Mouse (Mus musculus): ENCODE measurements around the gene Dctpp1. TPM values are rescaled to one million over a fixed set of nuclear protein-coding genes. Genes with fewer than 3 reads are reported as not detected.
A peak's percentile ranks its signal among the peaks of the same experiment; 100 is the strongest.

Dctpp1 gene
- polyA plus RNA-seq, 1 experiment from 2014 or later: 145 TPM

GRCm38 (mm10) chr7:127273118-127273923 lies 12.8 kb upstream of the Dctpp1 start:
- 12% methylated on average over 50 of the region's 50 CpGs for WGBS
- Histone ChIP-seq H3K36me3 (ENCODE audit: control insufficient read depth, insufficient read depth, low read length) (no peaks in the 10 kb centered on the region; the same call in 1 of the 2 replicates), H3K27ac (ENCODE audit: low read length) (peak overlapping the region; percentile 88), H3K9ac (ENCODE audit: low read length) (peak overlapping the region; percentile 96), H3K9me3 (replicated peaks; ENCODE audit: control insufficient read depth, low read length) (peaks cover 7% of the 10 kb centered on the region; the same call in 1 of the 2 replicates), H3K4me2 (ENCODE audit: low read depth, low read length) (peak overlapping the region; percentile 88), H3K4me1 (ENCODE audit: control insufficient read depth, insufficient read depth, low read length) (peaks cover 11% of the 10 kb centered on the region), H3K27me3 (ENCODE audit: control insufficient read depth, insufficient read depth, low read length) (no peaks in the 10 kb centered on the region), H3K4me3 (replicated peaks; ENCODE audit: low read length) (peak overlapping the region; percentile 90)
- ATAC-seq (ENCODE audit: insufficient read depth, low FRiP score): peak; percentile 31; the same call in 1 of the 2 replicates

- peak overlapping the region; percentile 88 for H3K4me2 ChIP-seq (ENCODE audit: low read depth, low read length)
- H3K27ac ChIP-seq (ENCODE audit: low read length): no peak overlapping the region
- ATAC-seq (ENCODE audit: insufficient read depth, low FRiP score): no peak
- no peak overlapping the region for H3K9ac ChIP-seq (ENCODE audit: low read length)
- 94% methylated on average over 15 of the region's 15 CpGs for WGBS
- H3K27me3 ChIP-seq (ENCODE audit: control insufficient read depth, insufficient read depth, low read length): no peaks in the 10 kb centered on the region
- peaks cover 11% of the 10 kb centered on the region for H3K4me1 ChIP-seq (ENCODE audit: control insufficient read depth, insufficient read depth, low read length)
- H3K4me3 ChIP-seq (replicated peaks; ENCODE audit: low read length): peak overlapping the region; percentile 90
- no peaks in the 10 kb centered on the region; the same call in 1 of the 2 replicates for H3K36me3 ChIP-seq (ENCODE audit: control insufficient read depth, insufficient read depth, low read length)
- H3K9me3 ChIP-seq (replicated peaks; ENCODE audit: control insufficient read depth, low read length): peaks cover 8% of the 10 kb centered on the region; the same call in 1 of the 2 replicates
These were observed 12.1 kb upstream of the Dctpp1 start for GRCm38 (mm10) chr7:127272566-127272965.

GRCm38 (mm10) chr7:127271093-127271492 lies 10.6 kb upstream of the Dctpp1 start:
- no peak overlapping the region for H3K4me3 ChIP-seq (replicated peaks; ENCODE audit: low read length)
- H3K27me3 ChIP-seq (ENCODE audit: control insufficient read depth, insufficient read depth, low read length): no peaks in the 10 kb centered on the region
- no peak for ATAC-seq (ENCODE audit: insufficient read depth, low FRiP score)
- H3K4me2 ChIP-seq (ENCODE audit: low read depth, low read length): peak overlapping the region; percentile 8; the same call in 1 of the 2 replicates
- H3K9ac ChIP-seq (ENCODE audit: low read length): no peak overlapping the region
- peak overlapping the region; percentile 34; the same call in 1 of the 2 replicates for H3K27ac ChIP-seq (ENCODE audit: low read length)
- peaks cover 8% of the 10 kb centered on the region; the same call in 1 of the 2 replicates for H3K9me3 ChIP-seq (replicated peaks; ENCODE audit: control insufficient read depth, low read length)
- no peaks in the 10 kb centered on the region; the same call in 1 of the 2 replicates for H3K36me3 ChIP-seq (ENCODE audit: control insufficient read depth, insufficient read depth, low read length)
- WGBS: 93% methylated on average over 4 of the region's 4 CpGs
- peaks cover 11% of the 10 kb centered on the region for H3K4me1 ChIP-seq (ENCODE audit: control insufficient read depth, insufficient read depth, low read length)

- H3K4me2 ChIP-seq (ENCODE audit: low read depth, low read length): no peak overlapping the region
- H3K27ac ChIP-seq (ENCODE audit: low read length): peak overlapping the region; percentile 34; the same call in 1 of the 2 replicates
- H3K27me3 ChIP-seq (ENCODE audit: control insufficient read depth, insufficient read depth, low read length): no peaks in the 10 kb centered on the region
- H3K4me3 ChIP-seq (replicated peaks; ENCODE audit: low read length): no peak overlapping the region
- 85% methylated on average over 5 of the region's 5 CpGs for WGBS
- no peak for ATAC-seq (ENCODE audit: insufficient read depth, low FRiP score)
- H3K36me3 ChIP-seq (ENCODE audit: control insufficient read depth, insufficient read depth, low read length): no peaks in the 10 kb centered on the region; the same call in 1 of the 2 replicates
- H3K4me1 ChIP-seq (ENCODE audit: control insufficient read depth, insufficient read depth, low read length): peaks cover 11% of the 10 kb centered on the region
- peaks cover 8% of the 10 kb centered on the region; the same call in 1 of the 2 replicates for H3K9me3 ChIP-seq (replicated peaks; ENCODE audit: control insufficient read depth, low read length)
- H3K9ac ChIP-seq (ENCODE audit: low read length): no peak overlapping the region
These were observed 10.2 kb upstream of the Dctpp1 start for GRCm38 (mm10) chr7:127270666-127271065.

- no peak for ATAC-seq (ENCODE audit: insufficient read depth, low FRiP score)
These were observed 9.7 kb upstream of the Dctpp1 start for GRCm38 (mm10) chr7:127270256-127270655.

GRCm38 (mm10) chr7:127263526-127263925 lies 3.0 kb upstream of the Dctpp1 start:
- WGBS: 89% methylated on average over 3 of the region's 3 CpGs
- Histone ChIP-seq H3K9ac (ENCODE audit: low read length) (no peak overlapping the region), H3K4me3 (replicated peaks; ENCODE audit: low read length) (no peak overlapping the region), H3K9me3 (replicated peaks; ENCODE audit: control insufficient read depth, low read length) (peaks cover 3% of the 10 kb centered on the region; the same call in 1 of the 2 replicates), H3K4me2 (ENCODE audit: low read depth, low read length) (no peak overlapping the region), H3K4me1 (ENCODE audit: control insufficient read depth, insufficient read depth, low read length) (peaks cover 4% of the 10 kb centered on the region; the same call in 1 of the 2 replicates), H3K27me3 (ENCODE audit: control insufficient read depth, insufficient read depth, low read length) (no peaks in the 10 kb centered on the region), H3K27ac (ENCODE audit: low read length) (no peak overlapping the region), H3K36me3 (ENCODE audit: control insufficient read depth, insufficient read depth, low read length) (no peaks in the 10 kb centered on the region)
- ATAC-seq (ENCODE audit: insufficient read depth, low FRiP score): no peak

More at GRCm38 (mm10) chr7:127270256-127270655, 9.7 kb upstream of the Dctpp1 start:
- H3K27ac ChIP-seq (ENCODE audit: low read length): 0 out of 2 replicates have a peak overlapping the region, but pooled peaks have one; percentile 24
- H3K36me3 ChIP-seq (ENCODE audit: control insufficient read depth, insufficient read depth, low read length): no peaks in the 10 kb centered on the region; the same call in 1 of the 2 replicates
- H3K9me3 ChIP-seq (replicated peaks; ENCODE audit: control insufficient read depth, low read length): peaks cover 8% of the 10 kb centered on the region; the same call in 1 of the 2 replicates
- no peak overlapping the region for H3K4me3 ChIP-seq (replicated peaks; ENCODE audit: low read length)
- no peak overlapping the region for H3K4me2 ChIP-seq (ENCODE audit: low read depth, low read length)
- no peaks in the 10 kb centered on the region for H3K27me3 ChIP-seq (ENCODE audit: control insufficient read depth, insufficient read depth, low read length)
- 82% methylated on average over 2 of the region's 2 CpGs for WGBS
- peaks cover 11% of the 10 kb centered on the region for H3K4me1 ChIP-seq (ENCODE audit: control insufficient read depth, insufficient read depth, low read length)
- no peak overlapping the region for H3K9ac ChIP-seq (ENCODE audit: low read length)

- Histone ChIP-seq H3K4me3 (replicated peaks; ENCODE audit: low read length) (no peak overlapping the region), H3K27me3 (ENCODE audit: control insufficient read depth, insufficient read depth, low read length) (no peaks in the 10 kb centered on the region), H3K4me1 (ENCODE audit: control insufficient read depth, insufficient read depth, low read length) (peaks cover 4% of the 10 kb centered on the region; the same call in 1 of the 2 replicates), H3K36me3 (ENCODE audit: control insufficient read depth, insufficient read depth, low read length) (no peaks in the 10 kb centered on the region), H3K27ac (ENCODE audit: low read length) (no peak overlapping the region), H3K4me2 (ENCODE audit: low read depth, low read length) (no peak overlapping the region), H3K9me3 (replicated peaks; ENCODE audit: control insufficient read depth, low read length) (no peaks in the 10 kb centered on the region), H3K9ac (ENCODE audit: low read length) (no peak overlapping the region)
- no peak for ATAC-seq (ENCODE audit: insufficient read depth, low FRiP score)
- WGBS: 74% methylated on average over 10 of the region's 10 CpGs
These were observed 1.9 kb upstream of the Dctpp1 start for GRCm38 (mm10) chr7:127262218-127262961.

GRCm38 (mm10) chr7:127259186-127259905 lies 1.2 kb downstream of the Dctpp1 start:
- no peaks in the 10 kb centered on the region for H3K9me3 ChIP-seq (replicated peaks; ENCODE audit: control insufficient read depth, low read length)
- H3K4me1 ChIP-seq (ENCODE audit: control insufficient read depth, insufficient read depth, low read length): peaks cover 10% of the 10 kb centered on the region
- H3K36me3 ChIP-seq (ENCODE audit: control insufficient read depth, insufficient read depth, low read length): no peaks in the 10 kb centered on the region
- no peak for ATAC-seq (ENCODE audit: insufficient read depth, low FRiP score)
- peak overlapping the region; percentile 63 for H3K4me3 ChIP-seq (replicated peaks; ENCODE audit: low read length)
- H3K9ac ChIP-seq (ENCODE audit: low read length): peak overlapping the region; percentile 79; the same call in 1 of the 2 replicates
- no peak overlapping the region for H3K27ac ChIP-seq (ENCODE audit: low read length)
- no peaks in the 10 kb centered on the region for H3K27me3 ChIP-seq (ENCODE audit: control insufficient read depth, insufficient read depth, low read length)
- H3K4me2 ChIP-seq (ENCODE audit: low read depth, low read length): peak overlapping the region; percentile 93
- WGBS: 70% methylated on average over 8 of the region's 8 CpGs

Measured in stomach, embryonic 16.5 days (tissue).